Mouse (Mus musculus) heart, embryonic 16.5 days (tissue): ENCODE measurements around the gene Tshz3. TPM values are rescaled to one million over a fixed set of nuclear protein-coding genes. Genes with fewer than 3 reads are reported as not detected.

Experiments
- ATAC-seq: fragments of 200-750 bp; cut with Nextera tagmentation; replicated peaks from 2 replicates; pipeline ENCODE4 v1.8.0; 2017; ENCODE audit warnings: moderate number of reproducible peaks; ENCODE audit not compliant: insufficient read depth, low FRiP score; ENCODE audit errors: extremely low read depth
- H3K27ac ChIP-seq: fragments of 300-500 bp; sonication (generic); 2 replicates; pipeline ENCODE4 v1.5.1; 2014; ENCODE audit warnings: mild to moderate bottlenecking, low read length, control low read depth, moderate library complexity
- H3K27me3 ChIP-seq: fragments of 300-500 bp; sonication (generic); 2 replicates; pipeline ENCODE4 v1.6.1; 2014; ENCODE audit warnings: low read length, mixed read lengths; ENCODE audit not compliant: control insufficient read depth, insufficient read depth
- H3K36me3 ChIP-seq: fragments of 300-500 bp; sonication (generic); 2 replicates; pipeline ENCODE4 v1.6.1; 2014; ENCODE audit not compliant: control insufficient read depth, insufficient read depth
- H3K4me1 ChIP-seq: fragments of 300-500 bp; sonication (generic); 2 replicates; pipeline ENCODE4 v1.6.1; 2014; ENCODE audit warnings: low read length, mixed read lengths; ENCODE audit not compliant: control insufficient read depth, insufficient read depth
- H3K4me2 ChIP-seq: fragments of 300-500 bp; sonication (generic); 2 replicates; pipeline ENCODE4 v1.6.1; 2014; ENCODE audit warnings: low read depth, mild to moderate bottlenecking, control low read depth, low read length
- H3K4me3 ChIP-seq: fragments of 300-500 bp; sonication (generic); 2 replicates; pipeline ENCODE4 v1.5.1; 2014; ENCODE audit warnings: mild to moderate bottlenecking, control low read depth, low read length
- H3K9ac ChIP-seq: fragments of 300-500 bp; sonication (generic); 2 replicates; pipeline ENCODE4 v1.6.1; 2014; ENCODE audit warnings: low read length, control low read depth
- H3K9me3 ChIP-seq: fragments of 300-500 bp; sonication (generic); replicated peaks from 2 replicates; pipeline ENCODE4 v1.6.1; 2016; ENCODE audit warnings: low read length; ENCODE audit not compliant: control insufficient read depth
- WGBS: fragments of 180-500 bp; shearing (Covaris S2); extraction: QIAGEN DNeasy Blood & Tissue Kit; methylation state at CpG from one replicate; pipeline ENCODE4 v1.1.7; 2014; 5-methylcytosine and 5-hydroxymethylcytosine counted together
- polyA plus RNA-seq: library from polyadenylated mRNA; unstranded; fragments of >200 nt; fragmentation: Nextera tagmentation; extraction: Ambion mirVana; gene quantifications from 2 replicates; pipeline ENCODE4 v1.2.1, GENCODE M21; 2015

Tshz3 gene
- polyA plus RNA-seq, 1 experiment from 2014 or later: 3.7 TPM

GRCm38 (mm10) chr7:36796392-36797187 lies 98.7 kb downstream of the Tshz3 start:
- no peak overlapping the region for H3K27ac ChIP-seq

More at GRCm38 (mm10) chr7:36796392-36797187, 98.7 kb downstream of the Tshz3 start:
- no peak for ATAC-seq
- H3K9ac ChIP-seq: no peak overlapping the region
- no peaks in the 10 kb centered on the region for H3K4me1 ChIP-seq
- 79% methylated on average over 15 of the region's 15 CpGs for WGBS
- H3K4me2 ChIP-seq: no peak overlapping the region
- H3K27me3 ChIP-seq: no peaks in the 10 kb centered on the region
- H3K4me3 ChIP-seq: no peak overlapping the region
- H3K36me3 ChIP-seq: no peaks in the 10 kb centered on the region
- no peaks in the 10 kb centered on the region; the same call in 1 of the 2 replicates for H3K9me3 ChIP-seq
